Mouse (Mus musculus) gastrocnemius, postnatal 36 days (tissue): ENCODE results near the gene Nuak2. TPM values are rescaled to one million over a fixed set of nuclear protein-coding genes. Genes with fewer than 3 reads are reported as not detected.
"Not testable (repeated sequence)": the region's sequence is repeated elsewhere in the genome, so short reads cannot be mapped to it uniquely, and the experiment has no call there.

Experiments used
- DNase-seq, 2 experiments: peaks; one replicate each; pipeline ENCODE4 v3.0.0; 2022
- intact Hi-C: fragments of 180-260 bp; cut with DNase I; formaldehyde crosslinking; loops from one replicate; pipeline ENCODE4 v1.15.1; 2025
- total RNA-seq, 2 experiments: library from RNA; stranded (reverse); gene quantifications; 2 replicates each; pipeline ENCODE4 v1.2.3; 2021

Nuak2 gene
- total RNA-seq, 2 experiments from 2014 or later, result 0.59 to 0.99 TPM

DNA sequence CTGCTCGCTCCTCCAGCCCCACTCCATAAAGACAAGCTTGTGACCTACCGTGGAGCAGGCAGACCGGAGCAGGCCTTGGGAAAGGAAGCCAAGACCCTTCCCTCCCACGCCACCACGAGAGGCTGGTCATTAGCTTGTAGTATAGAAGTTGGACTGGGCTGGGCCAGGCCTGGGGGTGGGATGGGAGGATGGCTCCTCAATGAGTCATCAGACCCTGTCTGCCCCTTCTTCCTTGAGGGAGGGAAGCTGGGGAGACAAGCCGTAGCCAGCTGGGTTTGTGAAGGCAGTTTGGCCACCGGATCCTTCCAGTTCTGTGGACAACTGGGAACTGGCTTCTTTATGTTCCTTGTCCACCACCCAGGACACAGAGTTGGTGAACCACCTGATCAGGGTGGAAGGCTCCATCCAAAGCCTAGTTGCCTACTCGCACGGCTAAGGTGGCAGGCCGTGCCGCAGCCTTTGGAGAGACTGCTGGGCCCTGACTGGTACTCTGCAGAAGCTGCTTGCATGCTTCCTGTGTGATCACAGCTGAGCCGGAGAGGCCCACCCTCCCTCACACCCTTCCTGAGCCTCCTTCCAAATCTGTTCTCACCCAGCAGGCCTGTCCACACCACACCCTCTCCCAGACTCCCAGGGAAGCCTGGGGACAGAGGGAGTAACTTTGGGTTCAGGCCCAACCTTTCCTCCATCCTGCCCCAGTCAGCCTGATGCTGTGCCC, 30.4 kb downstream of the Nuak2 start:
- intact Hi-C loops, result no loop called here
- peak; percentile 49 to 66 for DNase-seq

DNA sequence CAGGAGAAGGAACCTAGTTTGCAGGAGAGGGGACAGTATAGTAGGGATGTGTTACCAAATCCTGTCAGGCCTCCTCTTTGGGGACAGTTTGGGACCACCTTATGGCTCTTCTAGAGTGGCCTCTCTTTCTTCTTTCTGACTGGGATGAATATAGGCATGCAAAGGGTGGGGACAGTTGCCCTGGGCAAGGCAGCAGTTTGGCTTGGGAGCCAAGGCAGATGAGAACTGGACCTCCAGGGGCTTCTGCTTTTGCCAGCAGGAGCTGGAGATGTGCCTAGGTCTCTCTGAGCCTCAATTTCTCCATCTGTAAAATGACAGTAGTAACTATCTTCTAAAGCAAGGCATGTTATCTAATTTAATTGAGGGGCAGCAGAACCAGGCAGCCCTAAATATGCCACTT, 31.0 kb downstream of the Nuak2 start:
- no peak for DNase-seq
- intact Hi-C loops, result no loop called here

DNA sequence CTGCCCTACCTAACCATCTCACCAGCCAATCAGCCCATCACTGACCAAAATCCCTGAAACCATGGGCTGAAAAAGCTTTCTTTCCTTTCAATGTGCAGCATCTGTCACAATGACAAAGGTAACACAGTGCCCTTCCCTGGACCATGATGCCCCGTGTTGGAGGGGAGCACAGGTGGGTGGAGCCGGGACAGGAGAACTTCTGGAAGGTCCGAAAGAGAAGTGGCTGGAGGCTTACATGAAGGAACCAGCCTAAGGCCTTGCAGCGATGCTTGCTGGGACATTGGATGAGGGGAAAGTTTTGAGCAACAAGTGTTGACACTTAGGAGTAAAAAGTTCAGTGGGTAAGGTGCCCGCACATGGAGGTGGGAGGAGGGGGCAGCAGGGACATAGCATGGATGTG, 32.5 kb downstream of the Nuak2 start:
- intact Hi-C loops, result no loop called here

DNA sequence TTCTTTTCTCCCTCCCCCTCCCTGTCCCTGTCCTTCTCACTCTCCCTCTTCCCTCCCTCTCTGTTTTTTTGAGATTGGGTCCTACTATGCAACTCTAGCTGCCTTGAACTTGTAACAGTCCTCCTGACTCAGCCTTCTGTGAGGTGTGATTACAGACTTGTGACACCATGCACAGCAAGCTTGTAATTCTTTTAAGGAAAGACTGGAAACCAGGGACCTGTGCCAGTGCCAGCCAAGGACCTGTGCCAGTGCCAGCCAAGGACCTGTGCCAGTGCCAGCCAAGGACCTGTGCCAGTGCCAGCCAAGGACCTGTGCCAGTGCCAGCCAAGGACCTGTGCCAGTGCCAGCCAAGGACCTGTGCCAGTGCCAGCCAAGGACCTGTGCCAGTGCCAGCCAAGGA, 33.1 kb downstream of the Nuak2 start:
- intact Hi-C loops, DNase-seq: not testable (repeated sequence)

More for the DNA sequence above, 32.5 kb downstream of the Nuak2 start:
- no peak for DNase-seq

DNA sequence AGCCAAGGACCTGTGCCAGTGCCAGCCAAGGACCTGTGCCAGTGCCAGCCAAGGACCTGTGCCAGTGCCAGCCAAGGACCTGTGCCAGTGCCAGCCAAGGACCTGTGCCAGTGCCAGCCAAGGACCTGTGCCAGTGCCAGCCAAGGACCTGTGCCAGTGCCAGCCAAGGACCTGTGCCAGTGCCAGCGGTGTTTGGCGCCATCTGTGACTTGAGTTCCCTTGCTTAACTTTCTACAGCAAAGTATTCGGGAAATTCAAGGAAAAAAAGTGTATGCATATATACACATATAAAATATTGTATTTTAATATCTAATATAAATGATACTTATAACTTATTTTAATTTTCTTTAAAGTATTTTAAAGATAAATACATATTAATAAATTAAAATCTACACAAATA, 33.7 kb downstream of the Nuak2 start:
- DNase-seq, intact Hi-C loops: not testable (repeated sequence)

DNA sequence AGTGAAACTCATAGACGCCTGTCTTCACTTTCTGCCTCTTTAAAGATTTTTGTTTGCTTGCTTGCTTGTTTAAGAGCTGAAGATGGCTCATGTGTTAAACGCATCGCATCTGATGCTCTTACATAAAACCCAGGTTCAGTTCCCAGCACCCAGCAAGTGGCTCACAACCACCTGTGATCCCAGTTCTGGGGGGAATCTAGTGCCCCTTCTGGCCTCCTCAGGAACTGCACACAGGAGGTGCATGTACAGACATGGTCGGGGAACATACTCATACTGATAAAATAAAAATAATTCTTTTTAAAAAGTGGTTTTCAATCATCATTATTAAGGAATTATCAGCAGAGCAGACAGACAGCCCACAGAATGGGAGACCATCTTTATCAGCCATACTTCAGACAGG, 35.1 kb downstream of the Nuak2 start:
- intact Hi-C loops, result loop anchor here (5.0 kb wide), 1 partner anchor 194 kb away; no protein-coding TSS in a partner anchor
- DNase-seq, result no peak

DNA sequence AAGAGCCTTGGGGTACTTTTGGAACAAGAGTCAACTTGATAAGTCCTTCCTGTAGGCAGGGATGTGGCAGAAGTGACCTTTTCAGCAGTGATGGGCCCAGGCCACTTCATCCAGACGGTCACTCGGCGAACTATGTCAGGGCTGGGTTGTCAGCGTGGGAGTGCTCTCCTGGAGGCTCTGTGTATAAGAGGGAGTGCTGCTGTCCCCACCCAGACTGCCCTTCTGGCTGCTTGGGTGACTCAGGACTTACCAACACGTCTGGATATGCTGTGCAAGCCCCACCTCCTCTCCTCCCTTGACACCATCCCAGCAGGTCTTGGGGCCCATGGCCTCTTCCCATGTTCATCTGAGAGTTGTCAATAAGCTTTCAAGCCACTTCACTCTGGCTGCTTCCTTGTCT, 37.5 kb downstream of the Nuak2 start:
- intact Hi-C loops, result loop anchor here (5.0 kb wide), 1 partner anchor 196 kb away; no protein-coding TSS in a partner anchor
- no peak for DNase-seq

DNA sequence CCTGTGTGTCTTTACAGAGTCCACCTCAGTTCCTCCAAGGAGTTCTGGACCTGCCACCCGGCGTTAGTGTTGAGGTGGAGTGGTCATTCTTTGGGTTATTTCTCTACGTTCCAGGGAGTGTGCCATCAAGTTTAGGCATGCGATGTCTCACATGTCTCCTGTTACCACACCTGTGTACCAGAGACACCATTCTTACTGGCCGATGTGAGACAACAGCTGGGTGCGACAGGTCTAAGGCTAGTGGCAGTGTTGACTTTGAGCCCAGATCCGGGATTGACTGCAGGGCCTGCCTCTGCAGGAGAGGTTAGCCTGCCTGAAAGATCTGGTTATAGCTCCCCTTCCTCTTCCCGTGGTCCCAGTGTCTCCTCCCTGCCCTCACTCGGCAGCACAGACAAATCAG, 38.3 kb downstream of the Nuak2 start:
- intact Hi-C loops, result loop anchor here (5.0 kb wide), 1 partner anchor 197 kb away; no protein-coding TSS in a partner anchor
- no peak for DNase-seq

DNA sequence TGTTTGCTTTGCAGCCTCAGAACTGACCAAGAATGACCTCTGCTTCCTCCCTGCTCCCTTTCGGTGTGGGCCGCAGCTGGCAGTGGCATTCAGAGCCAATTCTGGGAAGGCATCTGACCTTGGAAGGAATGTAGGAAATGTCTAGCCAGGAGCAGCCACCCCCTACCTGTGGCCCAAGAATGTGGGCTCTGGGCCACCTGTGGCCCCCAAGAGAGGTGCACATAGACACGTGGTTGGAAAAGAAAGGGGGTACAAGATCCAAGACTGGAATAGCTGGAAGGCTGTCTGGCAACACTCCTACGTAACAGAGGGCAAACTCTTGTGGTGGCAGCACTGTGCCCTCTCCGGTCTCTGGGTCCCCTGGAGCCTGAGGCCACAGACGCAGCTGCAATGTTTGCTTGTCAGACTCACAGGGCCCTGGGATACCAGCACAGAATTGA, 39.3 kb downstream of the Nuak2 start:
- intact Hi-C loops, result loop anchor here (1.0 kb wide), 1 partner anchor 43 kb away; no protein-coding TSS in a partner anchor
- DNase-seq, result no peak

DNA sequence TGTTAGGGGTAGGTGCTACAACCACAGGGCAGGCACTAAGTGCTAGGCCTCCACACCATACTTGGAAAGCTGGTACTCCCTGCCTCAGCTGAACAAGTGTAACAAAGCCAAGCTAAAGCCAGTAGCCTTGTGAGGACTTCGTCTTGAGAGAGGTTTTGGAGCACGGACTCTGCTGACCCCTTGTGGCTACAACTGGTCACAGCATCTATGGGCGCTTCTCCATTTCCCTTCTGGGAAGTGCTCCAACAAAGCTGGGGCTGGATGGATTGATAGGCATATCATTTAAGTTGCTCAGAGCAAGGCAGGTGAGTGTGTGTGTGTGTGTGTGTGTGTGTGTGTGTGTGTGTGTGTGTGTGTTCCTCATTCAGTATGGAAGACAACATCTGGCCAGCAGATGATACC, 39.9 kb downstream of the Nuak2 start:
- DNase-seq, result peak; percentile 70 to 89
- intact Hi-C loops, result loop anchor here (1.0 kb wide), 1 partner anchor 44 kb away; no protein-coding TSS in a partner anchor

DNA sequence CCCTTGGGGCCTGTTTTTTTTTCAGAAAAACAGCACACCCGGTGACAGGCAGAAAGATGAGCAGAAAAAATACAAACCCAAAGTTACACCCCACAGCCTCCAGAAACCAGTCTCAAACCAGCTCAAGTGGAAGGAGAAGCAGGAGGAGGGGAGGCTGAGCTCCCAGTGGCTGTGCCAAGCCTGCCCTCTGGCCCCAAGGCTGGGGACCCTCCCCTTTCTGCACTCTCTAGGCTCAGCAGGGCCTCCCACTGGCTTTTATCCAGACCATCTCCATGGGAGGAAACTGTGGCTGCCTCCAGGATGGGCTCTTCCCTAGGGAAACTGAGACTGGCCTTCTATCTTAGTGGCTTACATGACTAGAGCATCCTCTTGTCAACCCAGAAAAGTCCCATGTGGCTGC, 40.9 kb downstream of the Nuak2 start:
- intact Hi-C loops, result no loop called here
- DNase-seq, result no peak

DNA sequence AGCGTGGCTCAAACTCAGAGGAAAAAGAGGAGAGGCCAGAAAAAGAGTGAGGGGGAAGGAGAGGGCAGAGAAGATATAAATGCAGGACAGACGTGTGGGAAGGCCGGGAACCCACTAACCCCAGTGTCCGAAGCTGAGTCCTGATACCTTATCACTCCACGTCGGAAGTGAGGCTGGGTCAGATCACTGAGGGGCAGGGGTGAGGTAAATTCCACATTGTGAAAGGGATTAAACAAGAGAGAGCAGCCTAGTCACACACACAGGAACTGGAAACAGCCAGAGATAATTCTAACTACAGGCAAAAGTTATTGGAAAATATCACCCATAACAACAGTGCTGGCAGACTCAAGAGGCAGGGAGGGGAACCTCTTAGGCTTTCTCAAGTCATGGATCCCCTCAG, 46.0 kb downstream of the Nuak2 start:
- no peak for DNase-seq
- intact Hi-C loops, result no loop called here

DNA sequence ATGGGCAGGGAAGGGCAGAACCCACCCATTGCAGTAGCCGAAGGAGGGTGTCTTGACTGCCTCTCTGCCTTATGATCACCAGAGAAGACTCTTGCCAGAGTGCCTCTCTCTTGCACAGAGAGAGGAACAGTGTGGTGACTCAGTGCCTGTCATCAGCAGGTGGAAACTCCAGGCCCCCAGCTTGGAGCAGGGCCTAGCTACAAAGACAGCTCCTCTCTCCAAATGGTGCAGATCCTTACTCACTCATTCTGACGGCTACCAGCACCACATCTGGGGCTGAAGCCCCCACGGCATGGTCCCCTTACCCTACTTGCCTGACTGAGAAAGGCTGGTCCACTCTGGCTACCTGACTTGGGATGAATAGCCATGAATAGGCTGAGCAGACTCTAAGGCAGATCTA, 48.5 kb downstream of the Nuak2 start:
- intact Hi-C loops, result no loop called here
- no peak for DNase-seq

DNA sequence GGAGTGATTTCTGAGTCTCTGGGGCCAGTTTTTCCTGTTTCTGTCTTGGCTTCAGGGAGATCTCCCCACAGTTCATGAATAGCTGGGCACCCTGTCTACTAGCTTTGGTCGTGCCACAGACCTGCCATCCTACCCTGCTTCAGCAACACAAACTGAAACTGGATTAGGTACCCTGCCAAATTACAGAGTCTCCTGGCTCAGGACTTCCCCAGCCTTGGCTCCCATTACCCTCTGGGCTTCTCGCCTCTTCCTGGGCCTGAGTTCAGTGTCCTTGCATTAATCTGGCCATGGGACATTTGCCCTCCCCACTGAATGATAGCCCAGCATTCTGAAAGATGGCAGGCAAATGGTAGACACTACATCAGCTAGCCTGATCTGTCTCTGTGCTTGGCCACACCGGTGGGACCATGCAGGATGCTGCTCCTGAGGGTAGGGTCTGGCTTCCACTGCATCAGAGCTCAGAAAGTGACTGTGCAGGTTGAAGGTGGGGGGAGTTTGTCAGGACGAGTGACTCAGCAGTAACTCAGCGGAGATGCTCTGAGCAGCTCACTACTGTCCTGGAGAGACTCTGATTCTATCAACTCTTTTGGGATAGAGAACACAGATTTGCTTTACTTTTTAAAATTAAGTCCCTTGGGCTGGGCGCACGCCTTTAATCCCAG, 49.1 kb downstream of the Nuak2 start:
- DNase-seq, result peak; percentile 58 to 62
- intact Hi-C loops, result loop anchor here (5.0 kb wide), 1 partner anchor 107 kb away; no protein-coding TSS in a partner anchor

DNA sequence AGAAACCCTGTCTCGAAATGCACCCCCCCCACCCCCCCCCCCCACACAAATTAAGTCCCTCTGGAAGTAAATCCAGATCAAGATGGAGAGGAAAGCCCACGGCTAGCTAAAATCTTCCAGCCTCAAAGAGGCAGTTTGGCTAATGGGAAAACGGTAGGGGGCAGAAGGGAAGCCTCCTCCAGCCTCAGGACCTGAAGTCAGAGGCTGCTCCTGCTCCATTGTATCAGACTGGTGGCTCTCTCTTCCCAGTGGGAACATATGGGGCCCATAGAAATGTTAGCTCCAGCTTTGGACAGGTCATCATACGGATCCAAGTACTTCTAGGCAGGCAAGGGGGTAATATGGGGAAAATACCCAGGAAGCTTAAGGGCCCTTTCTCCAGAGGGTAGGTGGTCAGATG, 49.7 kb downstream of the Nuak2 start:
- no peak for DNase-seq
- intact Hi-C loops, result loop anchor here (2.0 to 5.0 kb wide), 3 partner anchors 25 to 155 kb away; partner anchors contain the start of gene Tmcc2

DNA sequence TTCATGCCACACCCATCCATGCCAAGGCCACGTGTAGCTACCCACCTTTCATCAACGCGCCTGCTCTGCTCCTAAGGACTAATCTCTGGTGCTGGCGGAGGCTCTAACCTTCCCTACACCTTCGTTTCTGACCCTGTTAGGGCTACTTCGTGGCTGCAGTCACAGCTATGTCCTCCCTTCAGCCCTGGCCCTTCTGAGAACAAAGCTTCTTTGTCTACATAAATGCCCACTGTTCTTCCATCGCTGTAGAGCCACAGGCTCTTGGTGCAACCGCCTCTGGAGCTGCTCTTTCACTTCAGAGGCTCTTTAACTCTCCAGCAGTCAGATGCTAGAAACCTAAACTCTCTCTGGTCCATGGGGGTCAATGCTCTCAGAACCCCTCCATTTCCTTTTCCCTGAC, 50.3 kb downstream of the Nuak2 start:
- intact Hi-C loops, result loop anchor here (2.0 to 5.0 kb wide), 3 partner anchors 25 to 155 kb away; partner anchors contain the start of gene Tmcc2
- DNase-seq, result no peak

DNA sequence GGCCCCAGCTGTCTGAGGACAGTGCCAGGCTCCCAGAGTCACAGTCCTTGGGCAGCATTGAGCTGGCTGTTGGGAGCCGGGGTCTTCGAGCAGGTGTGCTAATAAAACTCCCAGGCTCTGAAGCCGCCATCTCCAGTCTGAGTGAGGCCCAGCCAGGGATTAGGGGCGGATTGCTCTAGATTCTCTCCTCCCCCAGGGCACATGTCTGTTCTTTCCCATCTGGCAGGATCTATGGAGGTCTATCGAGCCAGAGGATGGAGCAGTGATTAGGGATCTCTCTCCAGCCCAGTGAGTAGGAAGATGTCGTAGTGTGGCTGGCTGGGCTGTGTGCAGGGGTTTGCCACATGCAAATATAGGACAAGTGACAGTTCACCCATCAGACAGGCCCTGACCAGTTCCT, 51.0 kb downstream of the Nuak2 start:
- intact Hi-C loops, result loop anchor here (2.0 to 5.0 kb wide), 3 partner anchors 24 to 154 kb away; partner anchors contain the start of gene Tmcc2

DNA sequence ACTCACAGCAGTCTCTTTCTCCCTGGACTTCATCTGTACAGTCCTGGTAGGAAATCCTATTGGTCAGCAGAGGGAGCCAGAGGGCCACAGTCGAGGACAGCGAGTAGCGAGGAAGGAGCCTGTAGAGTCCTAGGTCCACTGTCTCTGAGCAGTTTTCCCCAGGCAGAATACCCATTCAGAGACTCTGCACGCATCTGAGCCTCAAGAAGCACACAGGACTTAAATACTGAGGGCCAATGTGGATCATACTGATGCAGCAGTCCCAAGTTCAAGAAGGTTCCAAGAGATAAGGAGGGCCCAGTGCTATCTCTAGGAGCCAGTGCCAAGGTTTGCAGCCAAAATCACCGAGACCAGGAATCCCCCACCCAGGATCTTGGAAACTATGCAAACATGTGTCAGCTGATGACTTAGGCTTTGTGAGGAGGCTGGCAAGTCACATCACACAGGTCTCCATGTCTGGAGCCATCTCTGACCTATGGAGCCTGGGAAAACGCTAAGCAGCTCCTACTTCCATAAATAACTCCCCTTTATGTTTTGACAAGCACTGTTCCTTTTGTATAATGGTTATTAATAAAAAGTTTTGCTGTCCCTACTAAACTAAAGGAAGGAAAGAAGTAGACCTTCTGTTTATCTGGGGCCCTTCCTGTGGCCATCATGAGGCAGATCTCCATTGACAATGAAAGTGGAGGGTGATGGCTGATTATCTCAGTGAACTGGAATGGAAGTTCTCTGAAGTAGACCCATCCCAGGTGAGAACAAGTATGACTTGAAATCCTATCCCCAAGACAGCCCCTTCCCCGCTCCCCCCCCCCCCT, 52.0 kb downstream of the Nuak2 start:
- intact Hi-C loops, result loop anchor here (2.0 to 5.0 kb wide), 3 partner anchors 23 to 153 kb away; partner anchors contain the start of gene Tmcc2
- DNase-seq, result peak; percentile 63 to 82

More for the DNA sequence above, 51.0 kb downstream of the Nuak2 start:
- no peak for DNase-seq

DNA sequence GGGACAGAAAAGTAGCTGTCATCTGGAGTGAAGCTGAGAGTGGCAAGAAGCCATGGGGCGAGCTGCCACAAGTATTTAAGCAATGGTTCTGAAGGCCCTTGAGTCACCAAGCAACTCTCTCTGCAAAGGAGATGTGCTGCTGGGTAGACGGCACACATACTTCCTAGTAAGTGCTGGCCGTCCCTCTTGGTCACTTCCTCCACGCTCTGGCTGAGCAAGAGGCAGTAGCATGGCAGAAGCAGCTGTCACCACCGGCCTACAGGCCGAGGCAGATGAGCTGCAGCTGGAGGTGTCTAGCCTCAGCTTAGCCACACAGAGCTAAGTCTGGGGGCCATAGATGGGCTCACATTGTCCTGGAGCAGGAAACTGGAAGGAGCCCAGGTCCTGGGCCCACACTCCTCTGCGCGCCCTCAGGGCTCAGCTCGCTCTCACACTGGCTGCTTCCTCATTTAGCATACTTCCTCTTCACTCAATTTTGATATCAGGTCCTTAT, 54.8 kb downstream of the Nuak2 start:
- intact Hi-C loops, result no loop called here
- no peak for DNase-seq
